Mouse (Mus musculus): ENCODE measurements around the gene Cdhr3. TPM values are rescaled to one million over a fixed set of nuclear protein-coding genes. Genes with fewer than 3 reads are reported as not detected.
A peak's percentile ranks its signal among the peaks of the same experiment; 100 is the strongest.

The Cdhr3 gene
- total and polyA plus RNA-seq, 3 experiments: 0.09 to 1.3 TPM; not detected in 1

GRCm38 (mm10) chr12:33035089-33035718, 57.5 kb downstream of the Cdhr3 start:
- DNase-seq (ENCODE audit: extremely low read depth): no peak
- in situ Hi-C loops (cut with MboI; ENCODE audit: low pct_ligation_motif_present, low pct_unique_long_range_greater_than_20kb, low sequenced_read_pairs): loop anchor here (25.0 kb wide), 1 partner anchor 302 kb away; no protein-coding TSS in a partner anchor
- H3K27ac ChIP-seq (ENCODE audit: insufficient read depth, low read depth): no peak overlapping the region

GRCm38 (mm10) chr12:33034343-33035088, 58.2 kb downstream of the Cdhr3 start:
- dilution Hi-C loops (cut with MboI; ENCODE audit: extremely low pct_ligation_motif_present, extremely low pct_unique_long_range_greater_than_20kb, low sequenced_read_pairs): no loop called here
- TF ChIP-seq TCF12 (IDR thresholded peaks at IDR 0.05; ENCODE audit: low read depth, low read length) (0 out of 2 replicates have a peak, but pooled peaks have one; percentile 13), SMC3 (IDR thresholded peaks at IDR 0.05; ENCODE audit: low read depth, low read length) (no peak; the same call in 1 of the 2 replicates)
- in situ Hi-C loops (cut with MboI; ENCODE audit: low pct_ligation_motif_present, low pct_unique_long_range_greater_than_20kb, low sequenced_read_pairs): loop anchor here (25.0 kb wide), 1 partner anchor 303 kb away; no protein-coding TSS in a partner anchor

More at GRCm38 (mm10) chr12:33035089-33035718, 57.5 kb downstream of the Cdhr3 start:
- Histone ChIP-seq H3K79me2 (replicated peaks; ENCODE audit: control insufficient read depth, extremely low read depth, insufficient read depth, poor library complexity, severe bottlenecking) (no peaks in the 10 kb centered on the region), H3K9ac (ENCODE audit: insufficient read depth, low read depth) (no peak overlapping the region), H3K27me3 (replicated peaks) (no peaks in the 10 kb centered on the region), H3K4me2 (ENCODE audit: insufficient read depth, low read depth, poor library complexity, severe bottlenecking) (no peak overlapping the region), H3K36me3 (replicated peaks in 1 of 2; ENCODE audit: control insufficient read depth in 1 of 2, insufficient read depth in 1 of 2, low read length in 1 of 2) (no peaks in the 10 kb centered on the region), H3K4me1 (ENCODE audit: control insufficient read depth in 1 of 2, insufficient read depth in 2 of 2) (peaks cover 20 to 63% of the 10 kb centered on the region in 2 experiments), H3K4me3 (replicated peaks in 1 of 3; ENCODE audit: low read depth in 2 of 3, low read length in 2 of 3, poor library complexity in 1 of 3) (no peak overlapping the region), H3K9me3 (replicated peaks; ENCODE audit: low read length) (no peaks in the 10 kb centered on the region)
- TF ChIP-seq CTCF (conservative IDR thresholded peaks at IDR 0.05 in 1 of 2, IDR thresholded peaks at IDR 0.05 in 1 of 2; ENCODE audit: low read depth in 2 of 2, low read length in 2 of 2) (peak in 1 of 2 experiments; percentile 15; a peak in 1 of 4 replicates), UBTF (IDR thresholded peaks at IDR 0.05; ENCODE audit: low read depth, low read length) (no peak), MAZ (IDR thresholded peaks at IDR 0.05; ENCODE audit: low read depth, low read length) (no peak), TBP (conservative IDR thresholded peaks at IDR 0.05; ENCODE audit: low read depth, low read length) (no peak)
- dilution Hi-C loops (cut with MboI; ENCODE audit: extremely low pct_ligation_motif_present, extremely low pct_unique_long_range_greater_than_20kb, low sequenced_read_pairs): no loop called here

GRCm38 (mm10) chr12:33033221-33033620, 59.5 kb downstream of the Cdhr3 start:
- H3K36me3 ChIP-seq (replicated peaks in 1 of 2; ENCODE audit: control insufficient read depth in 1 of 2, insufficient read depth in 1 of 2, low read length in 1 of 2): no peaks in the 10 kb centered on the region
- H3K79me2 ChIP-seq (replicated peaks; ENCODE audit: control insufficient read depth, extremely low read depth, insufficient read depth, poor library complexity, severe bottlenecking): no peaks in the 10 kb centered on the region
- H3K27me3 ChIP-seq (replicated peaks): no peaks in the 10 kb centered on the region
- no peak for DNase-seq (ENCODE audit: extremely low read depth)
- dilution Hi-C loops (cut with MboI; ENCODE audit: extremely low pct_ligation_motif_present, extremely low pct_unique_long_range_greater_than_20kb, low sequenced_read_pairs) (no loop called here), in situ Hi-C loops (cut with MboI; ENCODE audit: low pct_ligation_motif_present, low pct_unique_long_range_greater_than_20kb, low sequenced_read_pairs) (loop anchor here (25.0 kb wide), 1 partner anchor 304 kb away; no protein-coding TSS in a partner anchor)
- no peak overlapping the region for H3K4me2 ChIP-seq (ENCODE audit: insufficient read depth, low read depth, poor library complexity, severe bottlenecking)
- no peak overlapping the region for H3K27ac ChIP-seq (ENCODE audit: insufficient read depth, low read depth)
- peaks cover 11 to 47% of the 10 kb centered on the region in 2 experiments for H3K4me1 ChIP-seq (ENCODE audit: control insufficient read depth in 1 of 2, insufficient read depth in 2 of 2)
- H3K9ac ChIP-seq (ENCODE audit: insufficient read depth, low read depth): no peak overlapping the region
- TF ChIP-seq NELFE (IDR thresholded peaks at IDR 0.05; ENCODE audit: low read depth, low read length) (no peak), MYC (IDR thresholded peaks at IDR 0.05; ENCODE audit: low read depth, low read length) (no peak), TBP (conservative IDR thresholded peaks at IDR 0.05; ENCODE audit: low read depth, low read length) (no peak), NRF1 (IDR thresholded peaks at IDR 0.05; ENCODE audit: low read depth, low read length) (no peak), ZC3H11A (IDR thresholded peaks at IDR 0.05; ENCODE audit: low read depth, low read length) (no peak)
- no peak overlapping the region for H3K4me3 ChIP-seq (replicated peaks in 1 of 3; ENCODE audit: low read depth in 2 of 3, low read length in 2 of 3, poor library complexity in 1 of 3)
- H3K9me3 ChIP-seq (replicated peaks; ENCODE audit: low read length): no peaks in the 10 kb centered on the region

More at GRCm38 (mm10) chr12:33034343-33035088, 58.2 kb downstream of the Cdhr3 start:
- no peak for DNase-seq (ENCODE audit: extremely low read depth)
- H3K27me3 ChIP-seq (replicated peaks): no peaks in the 10 kb centered on the region
- H3K4me3 ChIP-seq (replicated peaks in 1 of 3; ENCODE audit: low read depth in 2 of 3, low read length in 2 of 3, poor library complexity in 1 of 3): no peak overlapping the region
- H3K9ac ChIP-seq (ENCODE audit: insufficient read depth, low read depth): no peak overlapping the region
- H3K79me2 ChIP-seq (replicated peaks; ENCODE audit: control insufficient read depth, extremely low read depth, insufficient read depth, poor library complexity, severe bottlenecking): no peaks in the 10 kb centered on the region
- H3K27ac ChIP-seq (ENCODE audit: insufficient read depth, low read depth): no peak overlapping the region
- no peaks in the 10 kb centered on the region for H3K36me3 ChIP-seq (replicated peaks in 1 of 2; ENCODE audit: control insufficient read depth in 1 of 2, insufficient read depth in 1 of 2, low read length in 1 of 2)
- H3K4me2 ChIP-seq (ENCODE audit: insufficient read depth, low read depth, poor library complexity, severe bottlenecking): no peak overlapping the region
- H3K9me3 ChIP-seq (replicated peaks; ENCODE audit: low read length): no peaks in the 10 kb centered on the region
- H3K4me1 ChIP-seq (ENCODE audit: control insufficient read depth in 1 of 2, insufficient read depth in 2 of 2): peaks cover 15 to 57% of the 10 kb centered on the region in 2 experiments

Measured in CH12.LX (cell line).